Mouse (Mus musculus) MEL (cell line): ENCODE measurements around the gene Noxa1. TPM values are rescaled to one million over a fixed set of nuclear protein-coding genes. Genes with fewer than 3 reads are reported as not detected.
A peak's percentile ranks its signal among the peaks of the same experiment; 100 is the strongest.

ENCODE experiments used
- DNase-seq: peaks from one replicate; pipeline ENCODE4 v3.0.0; 2011; ENCODE audit warnings: low read depth, low spot score
- H3K27ac ChIP-seq: 2 replicates; pipeline ENCODE4 v1.5.1; 2012; ENCODE audit warnings: low read depth, mild to moderate bottlenecking, control low read depth, low read length, moderate library complexity; ENCODE audit not compliant: control insufficient read depth
- H3K27me3 ChIP-seq, 2 experiments: fragments of 150-350 bp in 1 of 2; sonication (generic) in 1 of 2; 2 replicates each; pipeline ENCODE4 v1.6.1; 2012; ENCODE audit warnings: low read length in 2 of 2, mild to moderate bottlenecking in 2 of 2, improper control_type of control experiment in 1 of 2, moderate library complexity in 1 of 2; ENCODE audit not compliant: insufficient read depth in 2 of 2, control insufficient read depth in 1 of 2
- H3K36me3 ChIP-seq, 2 experiments: 2 replicates each; pipeline ENCODE4 v1.6.1; 2012 to 2014; ENCODE audit warnings: low read length in 2 of 2, improper control_type of control experiment in 1 of 2, inconsistent platforms in 1 of 2, mild to moderate bottlenecking in 1 of 2; ENCODE audit not compliant: insufficient read depth in 2 of 2, control insufficient read depth in 1 of 2
- H3K4me1 ChIP-seq, 2 experiments: fragments of 150-350 bp in 1 of 2; sonication (generic) in 1 of 2; 2 replicates each; pipeline ENCODE4 v1.6.1; 2012; ENCODE audit warnings: low read length in 2 of 2, improper control_type of control experiment in 1 of 2, mild to moderate bottlenecking in 1 of 2; ENCODE audit not compliant: insufficient read depth in 2 of 2, control insufficient read depth in 1 of 2
- H3K4me3 ChIP-seq, 2 experiments: fragments of 150-350 bp in 1 of 2; sonication (generic) in 1 of 2; 2 replicates each; pipeline ENCODE4 v1.5.1; 2012; ENCODE audit warnings: low read depth in 2 of 2, low read length in 2 of 2, mild to moderate bottlenecking in 2 of 2, moderate library complexity in 2 of 2, control low read depth in 1 of 2, improper control_type of control experiment in 1 of 2; ENCODE audit not compliant: control insufficient read depth in 1 of 2, insufficient read depth in 1 of 2
- H3K79me2 ChIP-seq: 2 replicates; pipeline ENCODE4 v1.6.1; 2012; ENCODE audit warnings: mild to moderate bottlenecking, low read length, moderate library complexity; ENCODE audit not compliant: control insufficient read depth, poor library complexity, insufficient read depth
- H3K9ac ChIP-seq: 2 replicates; pipeline ENCODE4 v1.6.1; 2012; ENCODE audit warnings: low read depth, mild to moderate bottlenecking, control low read depth, low read length, moderate library complexity; ENCODE audit not compliant: control insufficient read depth, poor library complexity, severe bottlenecking
- H3K9me3 ChIP-seq: fragments of 150-350 bp; sonication (generic); replicated peaks from 2 replicates; pipeline ENCODE4 v1.6.1; 2012; ENCODE audit warnings: mild to moderate bottlenecking, low read length, improper control_type of control experiment, moderate library complexity; ENCODE audit not compliant: insufficient read depth
- BHLHE40 ChIP-seq: IDR thresholded peaks from 2 replicates; pipeline ENCODE4 v1.6.1; 2012; ENCODE audit warnings: low read depth, mild to moderate bottlenecking, inconsistent platforms, low read length, improper control_type of control experiment, borderline replicate concordance
- CHD1 ChIP-seq: IDR thresholded peaks from 2 replicates; pipeline ENCODE4 v1.6.1; 2012; ENCODE audit warnings: low read depth, mild to moderate bottlenecking, inconsistent platforms, low read length, improper control_type of control experiment
- CHD2 ChIP-seq: IDR thresholded peaks from 2 replicates; pipeline ENCODE4 v1.6.1; 2011; ENCODE audit warnings: low read length, improper control_type of control experiment
- CTCF ChIP-seq, 3 experiments: IDR thresholded peaks in 2 of 3; conservative IDR thresholded peaks in 1 of 3; 2 replicates each; pipeline ENCODE4 v1.5.1; 2011 to 2012; ENCODE audit warnings: low read length in 3 of 3, low read depth in 2 of 3, mild to moderate bottlenecking in 2 of 3, improper control_type of control experiment in 1 of 3, inconsistent platforms in 1 of 3, mixed read lengths in 1 of 3, moderate library complexity in 1 of 3; ENCODE audit not compliant: control insufficient read depth in 1 of 3, insufficient read depth in 1 of 3, poor library complexity in 1 of 3, severe bottlenecking in 1 of 3
- ELF1 ChIP-seq: IDR thresholded peaks from 2 replicates; pipeline ENCODE4 v1.6.1; 2014; ENCODE audit warnings: low read depth, mild to moderate bottlenecking, inconsistent platforms, low read length, improper control_type of control experiment, moderate library complexity
- ETS1 ChIP-seq: IDR thresholded peaks from 2 replicates; pipeline ENCODE4 v1.6.1; 2012; ENCODE audit warnings: low read depth, mild to moderate bottlenecking, inconsistent platforms, low read length, improper control_type of control experiment, moderate library complexity
- GATA1 ChIP-seq: IDR thresholded peaks from 2 replicates; pipeline ENCODE4 v1.6.1; 2011; ENCODE audit warnings: low read depth, low read length, improper control_type of control experiment
- HCFC1 ChIP-seq: IDR thresholded peaks from 2 replicates; pipeline ENCODE4 v1.6.1; 2012; ENCODE audit warnings: low read depth, mild to moderate bottlenecking, inconsistent platforms, low read length, improper control_type of control experiment, moderate library complexity
- JUND ChIP-seq: IDR thresholded peaks from 2 replicates; pipeline ENCODE4 v1.6.1; 2011; ENCODE audit warnings: low read depth, mild to moderate bottlenecking, improper control_type of control experiment, low read length
- MAFK ChIP-seq: IDR thresholded peaks from 2 replicates; pipeline ENCODE4 v1.6.1; 2011; ENCODE audit warnings: low read depth, mild to moderate bottlenecking, low read length, improper control_type of control experiment, borderline replicate concordance
- MAZ ChIP-seq: IDR thresholded peaks from 2 replicates; pipeline ENCODE4 v1.6.1; 2012; ENCODE audit warnings: low read depth, mild to moderate bottlenecking, inconsistent platforms, low read length, improper control_type of control experiment
- MEF2A ChIP-seq: IDR thresholded peaks from 2 replicates; pipeline ENCODE4 v1.6.1; 2014; ENCODE audit warnings: low read depth, mild to moderate bottlenecking, inconsistent platforms, low read length, improper control_type of control experiment; ENCODE audit not compliant: poor library complexity, insufficient replicate concordance, severe bottlenecking; ENCODE audit errors: extremely low read depth
- MXI1 ChIP-seq: IDR thresholded peaks from 2 replicates; pipeline ENCODE4 v1.6.1; 2011; ENCODE audit warnings: mild to moderate bottlenecking, low read depth, low read length, improper control_type of control experiment
- MYB ChIP-seq: IDR thresholded peaks from 2 replicates; pipeline ENCODE4 v1.6.1; 2011; ENCODE audit warnings: mild to moderate bottlenecking, low read depth, low read length, improper control_type of control experiment
- NELFE ChIP-seq: IDR thresholded peaks from 2 replicates; pipeline ENCODE4 v1.6.1; 2011; ENCODE audit warnings: low read depth, low read length, improper control_type of control experiment
- POLR2A ChIP-seq, 2 experiments: IDR thresholded peaks; 2 replicates each; pipeline ENCODE4 v1.6.1; 2011 to 2012; ENCODE audit warnings: low read length in 2 of 2, mild to moderate bottlenecking in 2 of 2, control low read depth in 1 of 2, improper control_type of control experiment in 1 of 2, low read depth in 1 of 2, moderate library complexity in 1 of 2; ENCODE audit not compliant: control insufficient read depth in 1 of 2, insufficient read depth in 1 of 2, poor library complexity in 1 of 2
- POLR2AphosphoS2 ChIP-seq: IDR thresholded peaks from 2 replicates; pipeline ENCODE4 v1.6.1; 2011; ENCODE audit warnings: low read length, improper control_type of control experiment
- POLR2AphosphoS5 ChIP-seq: IDR thresholded peaks from 2 replicates; pipeline ENCODE4 v1.6.1; 2012; ENCODE audit warnings: low read depth, borderline replicate concordance, mild to moderate bottlenecking, inconsistent platforms, low read length, moderate library complexity, mixed read lengths
- RAD21 ChIP-seq: IDR thresholded peaks from 2 replicates; pipeline ENCODE4 v1.6.1; 2011; ENCODE audit warnings: mild to moderate bottlenecking, low read depth, low read length, improper control_type of control experiment
- RCOR1 ChIP-seq: IDR thresholded peaks from 2 replicates; pipeline ENCODE4 v1.6.1; 2012; ENCODE audit warnings: low read depth, mild to moderate bottlenecking, inconsistent platforms, low read length, improper control_type of control experiment
- SIN3A ChIP-seq: IDR thresholded peaks from 2 replicates; pipeline ENCODE4 v1.6.1; 2012; ENCODE audit warnings: low read length, improper control_type of control experiment, inconsistent platforms
- SMC3 ChIP-seq: IDR thresholded peaks from 2 replicates; pipeline ENCODE4 v1.6.1; 2011; ENCODE audit warnings: low read depth, low read length, improper control_type of control experiment
- TAL1 ChIP-seq: IDR thresholded peaks from 2 replicates; pipeline ENCODE4 v1.6.1; 2012; ENCODE audit warnings: mild to moderate bottlenecking, inconsistent platforms, low read length, moderate library complexity, mixed read lengths
- TCF12 ChIP-seq: IDR thresholded peaks from 2 replicates; pipeline ENCODE4 v1.6.1; 2014; ENCODE audit warnings: low read depth, mild to moderate bottlenecking, inconsistent platforms, low read length, improper control_type of control experiment, moderate library complexity
- UBTF ChIP-seq: IDR thresholded peaks from 2 replicates; pipeline ENCODE4 v1.6.1; 2012; ENCODE audit warnings: low read depth, mild to moderate bottlenecking, inconsistent platforms, low read length, improper control_type of control experiment, moderate library complexity, borderline replicate concordance; ENCODE audit not compliant: insufficient read depth
- ZKSCAN1 ChIP-seq: IDR thresholded peaks from 2 replicates; pipeline ENCODE4 v1.6.1; 2012; ENCODE audit warnings: low read depth, mild to moderate bottlenecking, inconsistent platforms, low read length, improper control_type of control experiment, moderate library complexity
- ZNF384 ChIP-seq: IDR thresholded peaks from 2 replicates; pipeline ENCODE4 v1.6.1; 2012; ENCODE audit warnings: low read depth, mild to moderate bottlenecking, inconsistent platforms, low read length, improper control_type of control experiment
- polyA plus RNA-seq, 2 experiments: library from polyadenylated mRNA; stranded (reverse) in 1 of 2; unstranded in 1 of 2; fragments of >175 nt in 1 of 2; fragments of >200 nt in 1 of 2; gene quantifications; 2 replicates each; pipeline versions ENCODE4 v1.2.1 to v1.2.4; 2012; ENCODE audit warnings: low replicate concordance in 2 of 2, low read depth in 1 of 2; ENCODE audit not compliant: insufficient read length in 2 of 2, insufficient read depth in 1 of 2, missing spikeins in 1 of 2
- total RNA-seq: library from RNA; depleted of rRNA; stranded (reverse); fragments of 300-350 nt; gene quantifications from 2 replicates; pipeline ENCODE4 v1.2.3, GENCODE M21; 2012

Noxa1 gene
- total and polyA plus RNA-seq, 3 experiments = 0.08 to 0.10 TPM; not detected in 1

- TF ChIP-seq POLR2AphosphoS5 (no peak), TCF12 (no peak), HCFC1 (peak; percentile 27; the same call in 1 of the 2 replicates), ETS1 (no peak), GATA1 (0 out of 2 replicates have a peak, but pooled peaks have one; percentile 17), NELFE (peak; percentile 60), POLR2A (IDR thresholded peaks at IDR 0.05; ENCODE audit: control insufficient read depth in 1 of 2, insufficient read depth in 1 of 2, low read depth in 1 of 2, low read length in 2 of 2, poor library complexity in 1 of 2) (peak; percentile 64 to 70; a peak in 2 of 4 replicates), CTCF (IDR thresholded peaks at IDR 0.05 in 2 of 3, conservative IDR thresholded peaks at IDR 0.05 in 1 of 3; ENCODE audit: control insufficient read depth in 1 of 3, insufficient read depth in 1 of 3, low read depth in 2 of 3, low read length in 3 of 3, poor library complexity in 1 of 3, severe bottlenecking in 1 of 3) (no peak; a peak in 1 of 6 replicates), ZKSCAN1 (no peak), MYB (no peak), POLR2AphosphoS2 (peak; percentile 64; the same call in 1 of the 2 replicates), MEF2A (no peak), BHLHE40 (no peak), SIN3A (peak; percentile 32; the same call in 1 of the 2 replicates), MAFK (no peak), MAZ (no peak)
- Histone ChIP-seq H3K79me2 (no peaks in the 10 kb centered on the region; the same call in 1 of the 2 replicates), H3K27ac (no peak within 1 kb of the TSS), H3K9me3 (no peaks in the 10 kb centered on the region), H3K27me3 (no peaks in the 10 kb centered on the region), H3K9ac (peak within 1 kb of the TSS; percentile 73), H3K4me3 (peak within 1 kb of the TSS; percentile 61 to 98), H3K36me3 (no peaks in the 10 kb centered on the region; a peak in 1 of 4 replicates), H3K4me1 (peaks cover 0 to 5% of the 10 kb centered on the region in 2 experiments; a peak in 2 of 4 replicates)
- peak; percentile 86 for DNase-seq
Measured at GRCm38 (mm10) chr2:25054221-25055067, 40.5 kb downstream of the Noxa1 start, which contains the start of gene Nsmf. Gene Nsmf, plus strand, starts transcription at chr2:25054355.

GRCm38 (mm10) chr2:25053101-25053500, 41.8 kb downstream of the Noxa1 start:
- Histone ChIP-seq H3K27me3 (no peaks in the 10 kb centered on the region), H3K4me1 (peaks cover 0 to 5% of the 10 kb centered on the region in 2 experiments; a peak in 2 of 4 replicates), H3K79me2 (no peaks in the 10 kb centered on the region; the same call in 1 of the 2 replicates), H3K4me3 (no peak overlapping the region), H3K36me3 (no peaks in the 10 kb centered on the region; a peak in 1 of 4 replicates), H3K27ac (no peak overlapping the region), H3K9me3 (no peaks in the 10 kb centered on the region), H3K9ac (no peak overlapping the region)
- TF ChIP-seq ZNF384 (no peak), HCFC1 (no peak), CHD1 (no peak), ELF1 (no peak), UBTF (no peak), MXI1 (no peak), ZKSCAN1 (no peak), RCOR1 (no peak), SMC3 (no peak), TAL1 (no peak), POLR2A (IDR thresholded peaks at IDR 0.05; ENCODE audit: control insufficient read depth in 1 of 2, insufficient read depth in 1 of 2, low read depth in 1 of 2, low read length in 2 of 2, poor library complexity in 1 of 2) (no peak), RAD21 (no peak), CTCF (IDR thresholded peaks at IDR 0.05 in 2 of 3, conservative IDR thresholded peaks at IDR 0.05 in 1 of 3; ENCODE audit: control insufficient read depth in 1 of 3, insufficient read depth in 1 of 3, low read depth in 2 of 3, low read length in 3 of 3, poor library complexity in 1 of 3, severe bottlenecking in 1 of 3) (no peak), JUND (no peak), CHD2 (no peak)
- DNase-seq = no peak
